In genomic region chr6:122989876-122990437, GRCm38 (mm10) we compare ENCODE assay signal across 22 mouse cellular contexts. TPM values are rescaled to one million over a fixed set of nuclear protein-coding genes. Genes with fewer than 3 reads are reported as not detected.
"Had no signal": no experiment of that assay in that cellular context is flagged by ENCODE, and none has a peak within 500 bp of the region (broad histone marks: within the 10 kb centered on the region; RNA-seq: fewer than 3 reads in every experiment).

Clec4a4 (plus strand) TSS chr6:122990367.

- ATAC-seq: intestine, embryonic 16.5 days; midbrain, embryonic 15.5 days had no signal

- H3K27me3 ChIP-seq: kidney, embryonic 15.5 days; limb, embryonic 15.5 days; megakaryocyte, embryonic 14.5 days; midbrain, embryonic 15.5 days; neural tube, embryonic 13.5 days had no signal

- H3K36me3 ChIP-seq: kidney, embryonic 15.5 days; limb, embryonic 15.5 days; midbrain, embryonic 15.5 days; neural tube, embryonic 13.5 days had no signal

- H3K9ac ChIP-seq: kidney, embryonic 15.5 days; limb, embryonic 15.5 days; liver, embryonic 14.5 days; midbrain, embryonic 15.5 days; neural tube, embryonic 13.5 days had no signal

- H3K4me3 ChIP-seq: kidney, embryonic 15.5 days; limb, embryonic 15.5 days; megakaryocyte, embryonic 14.5 days; midbrain, embryonic 15.5 days; neural tube, embryonic 13.5 days had no signal

- H3K27ac ChIP-seq: kidney, embryonic 15.5 days; limb, embryonic 15.5 days; liver, embryonic 14.5 days; midbrain, embryonic 15.5 days; neural tube, embryonic 13.5 days; stomach, postnatal 0 days had no signal

- DNase-seq: kidney, adult 2 months; kidney, postnatal 14 days; lung, adult 2 months; lung, postnatal 10 days; right cerebral cortex, postnatal 14 days; thymus, adult 18-20 months; thymus, postnatal 14 days had no signal

- H3K4me1 ChIP-seq: kidney, embryonic 15.5 days; limb, embryonic 15.5 days; megakaryocyte, embryonic 14.5 days; midbrain, embryonic 15.5 days; neural tube, embryonic 13.5 days had no signal

RNA-seq across cellular contexts. Expression of gene Clec4a4, which starts in this region (rescaled TPM):
- total RNA-seq: layer of hippocampus, adult 8-10 months; layer of hippocampus, postnatal 14 days; left cerebral cortex, adult 18-20 months; left cerebral cortex, postnatal 25 days had no signal
- polyA plus RNA-seq: intestine, embryonic 16.5 days; kidney, adult 2 months; kidney, embryonic 15.5 days; limb, embryonic 11.5 days; limb, embryonic 15.5 days; lung, adult 2 months; midbrain, embryonic 11.5 days; midbrain, embryonic 15.5 days; neural tube, embryonic 13.5 days; small intestine, adult 2 months; stomach, postnatal 0 days had no signal
